Mouse (Mus musculus): ENCODE data around the gene Vill.

GRCm38 (mm10) chr9:119037076-119037730, 15.4 kb upstream of the Vill start:
- TF ChIP-seq POLR2A (IDR thresholded peaks at IDR 0.05; ENCODE audit: low read depth, low read length): no peak
- no peak for TF ChIP-seq CTCF (IDR thresholded peaks at IDR 0.05; ENCODE audit: borderline replicate concordance, insufficient read depth, low read length)
